Mouse (Mus musculus) stomach, embryonic 15.5 days (tissue): ENCODE data around the gene St14. TPM values are rescaled to one million over a fixed set of nuclear protein-coding genes. Genes with fewer than 3 reads are reported as not detected.

Experiments
- ATAC-seq: fragments of 200-750 bp; cut with Nextera tagmentation; 2 replicates; pipeline ENCODE4 v1.8.0; 2017; ENCODE audit warnings: low read depth, moderate number of reproducible peaks, moderate TSS enrichment; ENCODE audit not compliant: insufficient read depth, low FRiP score
- H3K27ac ChIP-seq: fragments of 300-500 bp; sonication (generic); 2 replicates; pipeline ENCODE4 v1.5.1; 2015; ENCODE audit warnings: mild to moderate bottlenecking, inconsistent platforms
- H3K27me3 ChIP-seq: fragments of 300-500 bp; sonication (generic); replicated peaks from 2 replicates; pipeline ENCODE4 v1.6.1; 2015; ENCODE audit warnings: inconsistent platforms
- H3K36me3 ChIP-seq: fragments of 300-500 bp; sonication (generic); 2 replicates; pipeline ENCODE4 v1.6.1; 2015; ENCODE audit warnings: inconsistent platforms
- H3K4me1 ChIP-seq: fragments of 300-500 bp; sonication (generic); 2 replicates; pipeline ENCODE4 v1.6.1; 2015; ENCODE audit warnings: inconsistent platforms
- H3K4me2 ChIP-seq: fragments of 300-500 bp; sonication (generic); 2 replicates; pipeline ENCODE4 v1.6.1; 2015; ENCODE audit warnings: mild to moderate bottlenecking, inconsistent platforms
- H3K4me3 ChIP-seq: fragments of 300-500 bp; sonication (generic); replicated peaks from 2 replicates; pipeline ENCODE4 v1.5.1; 2015; ENCODE audit warnings: inconsistent platforms
- H3K9ac ChIP-seq: fragments of 300-500 bp; sonication (generic); 2 replicates; pipeline ENCODE4 v1.6.1; 2015; ENCODE audit warnings: inconsistent platforms
- H3K9me3 ChIP-seq: fragments of 300-500 bp; sonication (generic); 2 replicates; pipeline ENCODE4 v1.6.1; 2016; ENCODE audit warnings: inconsistent platforms
- WGBS: fragments of 180-500 bp; shearing (Covaris S2); methylation state at CpG from one replicate; pipeline ENCODE4 v1.1.7; 2015; 5-methylcytosine and 5-hydroxymethylcytosine counted together
- polyA plus RNA-seq: library from polyadenylated mRNA; unstranded; fragments of >200 nt; fragmentation: Nextera tagmentation; extraction: Ambion mirVana; gene quantifications from 2 replicates; pipeline ENCODE4 v1.2.1, GENCODE M21; 2015

The St14 gene
- polyA plus RNA-seq, 1 experiment from 2014 or later: 61.4 TPM

DNA sequence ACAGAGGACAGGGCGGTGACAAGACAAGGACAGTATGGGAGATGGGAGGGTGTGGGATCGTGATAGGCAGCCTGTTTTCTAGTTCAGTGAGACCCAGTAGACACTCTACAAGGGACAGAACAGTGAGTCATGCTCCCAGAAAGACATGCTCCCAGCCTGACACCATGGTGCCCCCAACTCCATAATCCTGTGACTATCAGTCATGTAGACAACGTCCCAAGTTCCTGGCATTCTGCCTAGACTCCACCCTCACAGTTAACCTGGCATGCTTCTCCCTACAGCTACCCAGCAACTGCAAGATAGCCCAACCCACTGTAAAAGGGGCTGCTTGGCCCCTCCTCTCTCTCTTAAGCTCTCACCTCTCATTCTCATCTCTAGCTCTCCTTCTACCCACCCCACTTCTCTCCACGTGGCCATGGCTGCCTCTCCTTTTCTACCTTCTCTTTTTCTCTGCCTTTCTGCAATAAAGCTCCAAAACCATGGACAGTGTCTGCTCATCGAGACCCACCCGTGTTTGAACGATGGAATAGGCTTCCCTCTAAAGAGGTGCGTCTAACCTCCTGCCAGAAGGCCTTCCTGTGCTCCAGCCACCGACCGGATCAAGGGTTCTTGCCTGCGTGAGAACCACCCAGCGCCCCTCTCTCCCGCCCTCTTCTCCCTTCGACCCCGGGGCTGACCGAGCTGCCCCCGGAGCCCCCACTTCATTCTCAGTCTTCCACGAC is 39.4 kb downstream of the St14 start:
- no peaks in the 10 kb centered on the region for H3K27me3 ChIP-seq
- no peak overlapping the region for H3K9ac ChIP-seq
- 85% methylated on average over 18 of the region's 18 CpGs for WGBS
- no peak overlapping the region for H3K4me2 ChIP-seq
- ATAC-seq: no peak
- no peaks in the 10 kb centered on the region for H3K9me3 ChIP-seq
- no peak overlapping the region for H3K27ac ChIP-seq
- H3K4me1 ChIP-seq: no peaks in the 10 kb centered on the region
- H3K4me3 ChIP-seq: no peak overlapping the region
- H3K36me3 ChIP-seq: no peaks in the 10 kb centered on the region

DNA sequence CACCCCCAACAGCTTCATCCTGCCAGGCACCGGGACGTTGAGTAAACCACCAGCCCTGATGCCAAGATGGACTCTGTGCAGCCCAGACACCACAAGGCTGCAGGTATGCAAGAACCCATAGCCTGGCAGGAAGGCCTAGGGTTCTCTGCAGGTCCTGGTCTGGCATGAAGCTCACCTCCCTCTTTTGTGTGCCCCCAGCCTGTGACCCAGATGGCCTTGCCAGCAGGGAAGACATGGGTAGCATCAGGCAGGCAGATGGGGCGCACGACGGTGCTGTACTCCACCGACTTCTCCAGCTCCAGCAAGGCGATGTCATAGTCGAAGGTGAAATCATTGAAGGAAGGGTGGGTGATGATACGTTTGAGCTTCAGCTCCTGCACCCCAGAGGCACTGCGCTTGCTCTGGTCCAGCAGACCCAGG is 40.5 kb downstream of the St14 start:
- H3K4me2 ChIP-seq: no peak overlapping the region
- 93% methylated on average over 10 of the region's 10 CpGs for WGBS
- no peaks in the 10 kb centered on the region for H3K27me3 ChIP-seq
- no peaks in the 10 kb centered on the region for H3K9me3 ChIP-seq
- H3K27ac ChIP-seq: no peak overlapping the region
- H3K4me1 ChIP-seq: no peaks in the 10 kb centered on the region
- H3K9ac ChIP-seq: no peak overlapping the region
- no peaks in the 10 kb centered on the region for H3K36me3 ChIP-seq
- ATAC-seq: no peak
- no peak overlapping the region for H3K4me3 ChIP-seq

DNA sequence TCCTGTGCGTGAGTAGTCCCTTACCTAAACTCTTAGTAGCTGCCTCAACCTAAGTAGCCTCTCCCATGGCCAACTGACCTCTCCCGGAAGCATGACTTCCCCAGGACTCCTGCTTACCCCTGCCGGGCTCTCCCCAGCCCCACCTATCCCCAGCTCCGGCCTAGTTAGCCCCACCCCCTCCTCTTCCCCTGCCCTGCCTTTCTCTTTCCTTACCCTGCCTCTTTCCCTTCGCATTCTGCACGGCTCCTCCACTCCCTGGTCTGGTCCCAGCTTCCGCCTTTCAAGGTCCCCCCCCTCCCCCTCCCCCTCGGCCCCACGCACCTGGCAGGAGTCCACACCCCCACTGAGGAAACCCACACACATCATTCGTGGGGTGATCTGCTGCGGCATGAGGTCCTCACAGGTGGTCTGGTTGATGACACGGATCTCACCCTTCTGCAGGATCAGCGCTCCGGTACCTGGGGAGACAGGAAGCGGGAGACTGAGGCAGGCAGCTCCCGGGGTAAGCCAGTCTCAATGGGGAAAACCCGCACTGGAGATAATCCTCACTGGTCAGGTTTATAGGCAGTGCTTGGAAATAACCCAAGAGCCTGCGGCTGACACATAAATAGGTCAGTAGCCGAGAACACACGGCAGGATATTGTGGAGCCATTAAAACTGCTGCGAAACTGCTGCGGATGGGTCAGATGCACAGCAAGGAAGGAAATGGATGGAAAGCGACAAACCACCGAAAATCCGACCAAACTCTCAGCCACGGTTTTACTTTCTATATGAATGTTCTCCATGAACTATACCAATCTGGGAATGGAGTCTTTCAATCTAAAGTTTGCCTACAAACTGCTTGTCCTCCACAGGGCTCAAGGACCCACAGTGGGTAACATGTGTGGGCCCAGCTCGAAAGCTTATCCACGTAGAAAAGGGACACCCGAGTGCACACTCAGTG is 41.3 kb downstream of the St14 start:
- ATAC-seq: no peak

DNA sequence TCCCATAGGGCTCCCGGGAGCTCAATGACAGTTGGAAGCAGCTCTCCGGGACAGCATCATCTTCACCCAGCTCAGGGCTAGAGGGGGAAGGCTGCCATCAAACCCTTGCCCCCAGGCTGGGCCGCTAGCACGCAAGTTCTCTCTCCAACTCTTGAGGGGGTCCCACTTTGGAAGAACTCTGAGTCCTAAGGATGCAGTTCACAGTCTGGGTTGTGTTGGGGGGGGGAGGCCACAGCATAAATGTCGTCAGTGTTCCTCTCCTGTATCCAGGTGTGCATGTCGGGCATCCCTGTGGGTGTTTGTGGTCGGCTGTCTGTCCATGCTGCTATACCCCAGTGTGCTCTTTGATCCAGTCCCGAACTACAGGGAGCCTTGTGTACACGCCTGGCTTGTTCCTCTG is 42.1 kb downstream of the St14 start:
- Histone ChIP-seq H3K9ac (no peak overlapping the region), H3K36me3 (no peaks in the 10 kb centered on the region), H3K4me3 (no peak overlapping the region), H3K27ac (no peak overlapping the region), H3K27me3 (no peaks in the 10 kb centered on the region), H3K9me3 (no peaks in the 10 kb centered on the region), H3K4me1 (no peaks in the 10 kb centered on the region), H3K4me2 (no peak overlapping the region)
- 88% methylated on average over 9 of the region's 9 CpGs for WGBS
- ATAC-seq: no peak

More for the DNA sequence above, 41.3 kb downstream of the St14 start:
- no peak overlapping the region for H3K9ac ChIP-seq
- H3K4me3 ChIP-seq: no peak overlapping the region
- H3K36me3 ChIP-seq: no peaks in the 10 kb centered on the region
- no peaks in the 10 kb centered on the region for H3K27me3 ChIP-seq
- H3K9me3 ChIP-seq: no peaks in the 10 kb centered on the region
- no peaks in the 10 kb centered on the region for H3K4me1 ChIP-seq
- H3K4me2 ChIP-seq: no peak overlapping the region
- WGBS: 73% methylated on average over 29 of the region's 29 CpGs
- no peak overlapping the region for H3K27ac ChIP-seq

DNA sequence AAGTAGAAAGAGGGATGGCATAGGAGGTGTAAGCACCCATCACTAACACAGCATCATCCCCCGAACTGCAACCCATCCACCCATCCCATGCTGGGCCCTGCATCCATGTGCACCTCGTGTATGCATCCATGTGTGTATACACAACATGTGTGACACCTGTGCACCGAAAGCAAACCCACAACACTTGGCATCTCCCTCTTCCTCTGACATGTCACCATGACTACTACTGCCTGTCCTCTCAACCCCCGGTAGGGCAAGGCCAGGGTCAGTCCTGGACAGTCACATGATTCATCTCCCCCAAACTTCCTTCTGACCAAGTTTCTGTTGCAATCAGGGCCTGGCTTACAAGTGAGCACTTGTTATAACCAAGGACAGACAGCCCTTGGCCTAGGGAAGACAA is 42.8 kb downstream of the St14 start:
- Histone ChIP-seq H3K9me3 (no peaks in the 10 kb centered on the region), H3K4me3 (no peak overlapping the region), H3K4me2 (no peak overlapping the region), H3K27ac (no peak overlapping the region), H3K9ac (no peak overlapping the region), H3K27me3 (no peaks in the 10 kb centered on the region), H3K36me3 (no peaks in the 10 kb centered on the region), H3K4me1 (no peaks in the 10 kb centered on the region)
- ATAC-seq: no peak
- 77% methylated on average over 4 of the region's 4 CpGs for WGBS

DNA sequence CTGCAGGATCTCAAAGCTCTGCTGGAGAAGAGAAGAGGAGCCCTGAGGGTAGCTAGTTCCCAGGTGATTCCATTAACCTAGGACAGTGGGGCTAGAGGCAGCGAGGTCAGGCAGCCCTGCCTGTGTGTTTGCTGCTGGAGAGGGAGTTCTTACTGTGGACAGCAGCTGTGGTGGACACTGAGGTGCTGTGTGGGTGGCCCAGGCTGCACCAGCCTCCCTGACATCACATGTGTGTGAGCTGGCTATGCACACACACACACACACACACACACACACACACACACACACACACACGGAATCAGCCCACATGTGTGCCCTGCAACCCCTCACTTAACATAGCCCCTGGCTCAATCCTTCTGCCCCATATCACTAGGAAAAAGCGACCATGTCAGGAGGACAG is 43.5 kb downstream of the St14 start:
- no peak overlapping the region for H3K4me3 ChIP-seq
- no peaks in the 10 kb centered on the region for H3K36me3 ChIP-seq
- 69% methylated on average over 3 of the region's 3 CpGs for WGBS
- H3K9ac ChIP-seq: no peak overlapping the region
- no peaks in the 10 kb centered on the region for H3K9me3 ChIP-seq
- H3K4me1 ChIP-seq: no peaks in the 10 kb centered on the region
- no peak overlapping the region for H3K27ac ChIP-seq
- no peak overlapping the region for H3K4me2 ChIP-seq
- H3K27me3 ChIP-seq: no peaks in the 10 kb centered on the region
- ATAC-seq: no peak

DNA sequence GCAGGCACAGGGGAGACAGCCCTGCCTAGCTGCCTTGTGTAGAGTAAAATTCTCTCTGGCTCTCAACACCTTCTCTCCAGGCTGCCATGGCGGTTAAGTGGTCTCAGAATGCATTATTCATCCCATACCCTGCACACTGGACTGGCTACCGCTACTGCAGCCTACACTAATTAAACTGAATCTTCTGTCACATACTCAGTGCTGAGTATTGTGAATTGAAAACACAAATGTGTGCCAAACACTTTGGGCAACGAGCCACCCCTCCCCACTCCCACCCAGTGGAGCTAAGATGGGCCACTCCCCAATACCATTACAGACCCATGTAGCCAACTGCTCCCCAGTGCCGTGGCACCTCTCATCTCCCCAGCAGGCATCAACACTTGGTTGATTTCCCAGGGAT is 44.2 kb downstream of the St14 start:
- Histone ChIP-seq H3K4me1 (no peaks in the 10 kb centered on the region), H3K9me3 (no peaks in the 10 kb centered on the region), H3K4me3 (no peak overlapping the region), H3K27me3 (no peaks in the 10 kb centered on the region), H3K4me2 (no peak overlapping the region), H3K36me3 (no peaks in the 10 kb centered on the region), H3K27ac (no peak overlapping the region), H3K9ac (no peak overlapping the region)
- 82% methylated on average over 4 of the region's 4 CpGs for WGBS
- no peak for ATAC-seq

DNA sequence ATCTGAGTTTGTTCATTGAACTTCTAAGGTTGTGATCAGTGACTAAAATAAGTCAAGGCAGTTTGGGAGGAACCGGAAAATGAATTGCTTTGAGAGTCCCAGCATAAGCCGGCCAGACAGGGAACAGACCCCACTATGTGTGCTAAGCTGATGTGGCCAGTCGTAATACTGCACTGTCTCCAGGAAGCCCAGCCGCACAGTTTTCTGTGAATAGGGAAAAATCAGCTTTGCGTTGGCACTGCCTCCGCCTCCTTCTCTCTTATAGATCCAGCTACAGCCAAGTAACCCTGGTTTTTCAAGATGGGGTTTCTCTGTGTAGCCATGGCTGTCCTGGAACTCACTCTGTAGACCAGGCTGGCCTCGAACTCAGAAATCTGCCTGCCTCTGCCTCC is 44.9 kb downstream of the St14 start:
- no peaks in the 10 kb centered on the region for H3K36me3 ChIP-seq
- no peaks in the 10 kb centered on the region for H3K9me3 ChIP-seq
- no peak overlapping the region for H3K27ac ChIP-seq
- no peak overlapping the region for H3K4me3 ChIP-seq
- peaks cover 2% of the 10 kb centered on the region; the same call in 1 of the 2 replicates for H3K4me1 ChIP-seq
- 77% methylated on average over 7 of the region's 7 CpGs for WGBS
- no peak for ATAC-seq
- no peak overlapping the region for H3K4me2 ChIP-seq
- no peaks in the 10 kb centered on the region for H3K27me3 ChIP-seq
- no peak overlapping the region for H3K9ac ChIP-seq

DNA sequence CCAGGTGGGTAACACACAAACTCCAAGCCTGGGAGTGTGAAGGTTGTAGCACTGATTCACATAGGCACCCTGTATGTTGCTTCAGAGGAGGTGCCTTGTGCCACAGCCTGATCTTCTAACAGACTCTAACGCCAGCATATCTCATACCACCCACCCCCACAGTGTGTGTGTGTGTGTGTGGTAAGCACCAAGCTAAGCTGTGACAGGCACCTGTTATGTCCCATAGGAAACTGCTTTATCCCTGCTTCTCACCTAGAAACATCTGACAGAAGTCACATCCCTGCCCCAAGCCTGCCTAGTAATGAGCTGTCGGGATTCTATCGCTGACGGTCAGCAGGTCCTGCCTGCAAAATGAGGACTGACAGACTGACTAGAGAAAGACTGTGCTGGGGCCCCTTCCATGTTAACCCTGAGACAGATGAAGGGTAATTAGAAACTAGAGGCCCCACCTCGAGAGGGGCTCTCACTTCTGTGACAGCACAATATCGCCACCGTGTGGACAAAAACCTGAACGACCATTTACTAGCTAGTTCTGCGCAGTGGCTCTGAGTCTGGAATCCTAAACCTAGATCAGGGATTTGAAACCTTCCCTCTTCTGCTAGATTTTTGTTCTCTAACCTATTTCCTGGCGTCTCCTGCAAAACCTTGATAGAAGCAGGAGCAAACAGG is 45.4 kb downstream of the St14 start:
- no peak for ATAC-seq

DNA sequence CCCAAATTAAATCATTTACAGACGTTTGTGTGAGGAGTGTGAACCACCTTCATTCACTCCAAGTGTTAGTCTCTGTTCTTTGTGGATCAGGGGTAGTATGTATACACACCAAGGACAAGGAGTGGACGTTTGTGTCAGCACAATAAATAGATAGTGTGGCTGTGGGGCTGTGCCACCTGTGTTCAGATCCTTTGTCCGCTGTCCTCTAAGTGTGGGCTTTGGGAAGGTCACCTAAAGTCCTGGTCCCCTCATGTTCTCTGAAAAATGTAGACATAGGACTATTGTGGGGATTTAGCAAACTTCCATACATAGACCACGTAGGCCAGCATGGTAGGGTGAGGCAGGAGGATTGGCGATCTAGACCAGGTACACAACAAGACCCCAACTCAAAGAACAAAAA is 46.1 kb downstream of the St14 start:
- Histone ChIP-seq H3K4me2 (no peak overlapping the region), H3K4me1 (peaks cover 2% of the 10 kb centered on the region; the same call in 1 of the 2 replicates), H3K9me3 (no peaks in the 10 kb centered on the region), H3K9ac (no peak overlapping the region), H3K36me3 (no peaks in the 10 kb centered on the region), H3K4me3 (no peak overlapping the region), H3K27ac (no peak overlapping the region), H3K27me3 (no peaks in the 10 kb centered on the region)
- WGBS: 71% methylated on average over 5 of the region's 5 CpGs
- no peak for ATAC-seq

More for the DNA sequence above, 45.4 kb downstream of the St14 start:
- Histone ChIP-seq H3K4me3 (no peak overlapping the region), H3K36me3 (no peaks in the 10 kb centered on the region), H3K9me3 (no peaks in the 10 kb centered on the region), H3K9ac (no peak overlapping the region), H3K27ac (no peak overlapping the region), H3K27me3 (no peaks in the 10 kb centered on the region), H3K4me2 (no peak overlapping the region; the same call in 1 of the 2 replicates), H3K4me1 (peaks cover 2% of the 10 kb centered on the region; the same call in 1 of the 2 replicates)
- WGBS: 19% methylated on average over 10 of the region's 10 CpGs

DNA sequence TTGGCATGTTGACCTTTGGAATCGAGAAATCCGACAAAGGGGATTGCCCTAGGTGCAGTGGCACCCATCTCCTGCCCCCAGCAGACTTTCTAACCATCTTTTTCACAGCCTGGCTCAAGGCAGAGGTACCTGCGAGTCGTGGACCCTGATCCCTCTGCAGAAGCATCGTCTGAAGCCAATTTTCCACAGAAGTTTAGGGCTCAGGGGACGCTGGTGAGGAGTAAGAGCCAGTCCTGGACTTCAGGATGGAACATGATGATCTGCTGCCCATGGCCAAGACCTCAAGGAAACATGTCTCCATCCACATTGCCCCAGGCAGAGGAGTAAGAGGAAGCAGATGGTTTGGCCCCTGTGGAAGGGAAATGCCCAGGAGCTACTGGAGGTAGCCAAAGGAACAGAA is 48.9 kb downstream of the St14 start:
- no peak overlapping the region for H3K4me2 ChIP-seq
- H3K4me1 ChIP-seq: peaks cover 2% of the 10 kb centered on the region; the same call in 1 of the 2 replicates
- H3K27me3 ChIP-seq: no peaks in the 10 kb centered on the region
- H3K4me3 ChIP-seq: no peak overlapping the region
- H3K27ac ChIP-seq: no peak overlapping the region
- H3K9ac ChIP-seq: no peak overlapping the region
- WGBS: 78% methylated on average over 6 of the region's 6 CpGs
- no peaks in the 10 kb centered on the region for H3K36me3 ChIP-seq
- H3K9me3 ChIP-seq: no peaks in the 10 kb centered on the region
- ATAC-seq: no peak
